Mouse (Mus musculus): ENCODE data around the gene Ccsap. TPM values are rescaled to one million over a fixed set of nuclear protein-coding genes. Genes with fewer than 3 reads are reported as not detected.
A peak's percentile ranks its signal among the peaks of the same experiment; 100 is the strongest.

Ccsap gene
- total RNA-seq, 2 experiments from 2014 or later = 56.7 to 61.7 TPM

- DNase-seq (ENCODE audit: low spot score in 2 of 2) = no peak
Measured at GRCm38 (mm10) chr8:123807024-123807431, 53.0 kb downstream of the Ccsap start.

- DNase-seq (ENCODE audit: low spot score in 2 of 2) = no peak
Measured at GRCm38 (mm10) chr8:123806374-123806935, 53.6 kb downstream of the Ccsap start.

- peak; percentile 66 to 80 for DNase-seq (ENCODE audit: low spot score in 2 of 2)
Measured at GRCm38 (mm10) chr8:123805718-123806373, 54.2 kb downstream of the Ccsap start, which contains the start of gene Rab4a. Gene Rab4a, plus strand, starts transcription at chr8:123805985.

GRCm38 (mm10) chr8:123805209-123805717 is 54.7 kb downstream of the Ccsap start:
- no peak for DNase-seq (ENCODE audit: low spot score in 2 of 2)

GRCm38 (mm10) chr8:123804586-123804985 is 55.4 kb downstream of the Ccsap start:
- no peak for DNase-seq (ENCODE audit: low spot score in 2 of 2)

GRCm38 (mm10) chr8:123803639-123804038 is 56.4 kb downstream of the Ccsap start:
- DNase-seq (ENCODE audit: low spot score in 2 of 2) = no peak

GRCm38 (mm10) chr8:123801538-123801937 is 58.5 kb downstream of the Ccsap start:
- DNase-seq (ENCODE audit: low spot score in 2 of 2) = no peak

- no peak for DNase-seq (ENCODE audit: low spot score in 2 of 2)
Measured at GRCm38 (mm10) chr8:123800867-123801266, 59.1 kb downstream of the Ccsap start.

GRCm38 (mm10) chr8:123799885-123800284 is 60.1 kb downstream of the Ccsap start:
- no peak for DNase-seq (ENCODE audit: low spot score in 2 of 2)

GRCm38 (mm10) chr8:123799434-123799833 is 60.6 kb downstream of the Ccsap start:
- no peak for DNase-seq (ENCODE audit: low spot score in 2 of 2)

- DNase-seq (ENCODE audit: low spot score in 2 of 2) = no peak
Measured at GRCm38 (mm10) chr8:123797928-123798327, 62.1 kb downstream of the Ccsap start.

GRCm38 (mm10) chr8:123796758-123797157 is 63.3 kb downstream of the Ccsap start:
- no peak for DNase-seq (ENCODE audit: low spot score in 2 of 2)

- DNase-seq (ENCODE audit: low spot score in 2 of 2) = no peak
Measured at GRCm38 (mm10) chr8:123794766-123795165, 65.2 kb downstream of the Ccsap start.

GRCm38 (mm10) chr8:123793900-123794299 is 66.1 kb downstream of the Ccsap start:
- DNase-seq (ENCODE audit: low spot score in 2 of 2) = no peak

- no peak for DNase-seq (ENCODE audit: low spot score in 2 of 2)
Measured at GRCm38 (mm10) chr8:123791845-123792225, 68.2 kb downstream of the Ccsap start.

GRCm38 (mm10) chr8:123791101-123791844 is 68.7 kb downstream of the Ccsap start:
- DNase-seq (ENCODE audit: low spot score in 2 of 2) = no peak

Other genes with a start within 250 kb of the Ccsap start
- 10 to 100 TPM; 44.0 to 53.9 TPM for gene Rhou, start 206.3 kb downstream of the Ccsap start, total RNA-seq (2021)
- gene Rab4a, start 54.2 kb downstream of the Ccsap start, total RNA-seq (2021) = 10 to 100 TPM; 42.6 to 44.8 TPM
- 1 to 10 TPM; 5.2 to 7.0 TPM for gene Acta1, start 34.5 kb upstream of the Ccsap start, total RNA-seq (2021)
- 10 to 100 TPM; 21.9 to 23.8 TPM for gene Nup133, start 89.1 kb upstream of the Ccsap start, total RNA-seq (2021)
- gene Abcb10, start 122.9 kb upstream of the Ccsap start, total RNA-seq (2021) = 10 to 100 TPM; 15.3 to 17.3 TPM
- 10 to 100 TPM; 20.4 to 21.9 TPM for gene Taf5l, start 161.2 kb upstream of the Ccsap start, total RNA-seq (2021)
- 10 to 100 TPM; 12.0 to 12.3 TPM for gene Urb2, start 161.3 kb upstream of the Ccsap start, total RNA-seq (2021)

All from layer of hippocampus, adult 18-20 months (tissue).